Mouse (Mus musculus) lung, embryonic 16.5 days (tissue): ENCODE data around the gene Srpk1. TPM values are rescaled to one million over a fixed set of nuclear protein-coding genes. Genes with fewer than 3 reads are reported as not detected.

Source experiments
- ATAC-seq: fragments of 200-750 bp; cut with Nextera tagmentation; 2 replicates; pipeline ENCODE4 v1.8.0; 2017; ENCODE audit warnings: low read depth, mild to moderate bottlenecking, moderate library complexity
- H3K27ac ChIP-seq: fragments of 300-500 bp; sonication (generic); 2 replicates; pipeline ENCODE4 v1.5.1; 2014; ENCODE audit warnings: mild to moderate bottlenecking, control low read depth, low read length
- H3K27me3 ChIP-seq: fragments of 300-500 bp; sonication (generic); 2 replicates; pipeline ENCODE4 v1.6.1; 2014; ENCODE audit warnings: low read depth, low read length, mixed read lengths; ENCODE audit not compliant: control insufficient read depth, insufficient read depth
- H3K36me3 ChIP-seq: fragments of 300-500 bp; sonication (generic); 2 replicates; pipeline ENCODE4 v1.6.1; 2014; ENCODE audit warnings: low read length; ENCODE audit not compliant: control insufficient read depth, insufficient read depth
- H3K4me1 ChIP-seq: fragments of 300-500 bp; sonication (generic); replicated peaks from 2 replicates; pipeline ENCODE4 v1.6.1; 2014; ENCODE audit warnings: low read length, mixed read lengths; ENCODE audit not compliant: control insufficient read depth, insufficient read depth
- H3K4me2 ChIP-seq: fragments of 300-500 bp; sonication (generic); 2 replicates; pipeline ENCODE4 v1.6.1; 2014; ENCODE audit warnings: low read depth, low read length, control low read depth
- H3K4me3 ChIP-seq: fragments of 300-500 bp; sonication (generic); 2 replicates; pipeline ENCODE4 v1.5.1; 2014; ENCODE audit warnings: mild to moderate bottlenecking, low read length, control low read depth
- H3K9ac ChIP-seq: fragments of 300-500 bp; sonication (generic); 2 replicates; pipeline ENCODE4 v1.6.1; 2014; ENCODE audit warnings: low read length, control low read depth
- H3K9me3 ChIP-seq: fragments of 300-500 bp; sonication (generic); 2 replicates; pipeline ENCODE4 v1.6.1; 2016; ENCODE audit warnings: low read length; ENCODE audit not compliant: control insufficient read depth
- WGBS: fragments of 180-500 bp; shearing (Covaris S2); extraction: QIAGEN DNeasy Blood & Tissue Kit; methylation state at CpG from one replicate; pipeline ENCODE4 v1.1.7; 2014; 5-methylcytosine and 5-hydroxymethylcytosine counted together
- polyA plus RNA-seq: library from polyadenylated mRNA; unstranded; fragments of >200 nt; fragmentation: Nextera tagmentation; extraction: Ambion mirVana; gene quantifications from 2 replicates; pipeline ENCODE4 v1.2.1, GENCODE M21; 2015

Gene Srpk1
- polyA plus RNA-seq, 1 experiment from 2014 or later = 69.2 TPM

- peaks cover 43% of the 10 kb centered on the region for H3K36me3 ChIP-seq
- no peak overlapping the region for H3K27ac ChIP-seq
- no peaks in the 10 kb centered on the region for H3K4me1 ChIP-seq
- peak; percentile 47; the same call in 1 of the 2 replicates for ATAC-seq
- no peak overlapping the region for H3K4me3 ChIP-seq
- no peaks in the 10 kb centered on the region for H3K27me3 ChIP-seq
- H3K9ac ChIP-seq = no peak overlapping the region
- WGBS = 8% methylated on average over 4 of the region's 4 CpGs
- no peaks in the 10 kb centered on the region for H3K9me3 ChIP-seq
- H3K4me2 ChIP-seq = no peak overlapping the region
Measured at GRCm38 (mm10) chr17:28592998-28593397, 29.5 kb downstream of the Srpk1 start.

- no peak overlapping the region for H3K9ac ChIP-seq
- no peaks in the 10 kb centered on the region for H3K4me1 ChIP-seq
- no peak overlapping the region for H3K4me2 ChIP-seq
- no peaks in the 10 kb centered on the region for H3K27me3 ChIP-seq
- ATAC-seq = no peak
- WGBS = 94% methylated on average over 5 of the region's 5 CpGs
- H3K36me3 ChIP-seq = peaks cover 35% of the 10 kb centered on the region
- H3K4me3 ChIP-seq = no peak overlapping the region
- H3K9me3 ChIP-seq = no peaks in the 10 kb centered on the region
- H3K27ac ChIP-seq = no peak overlapping the region
Measured at GRCm38 (mm10) chr17:28591476-28591875, 31.0 kb downstream of the Srpk1 start.

GRCm38 (mm10) chr17:28590596-28590995 is 31.9 kb downstream of the Srpk1 start:
- H3K9ac ChIP-seq = no peak overlapping the region
- no peaks in the 10 kb centered on the region for H3K27me3 ChIP-seq
- H3K27ac ChIP-seq = no peak overlapping the region
- H3K4me1 ChIP-seq = no peaks in the 10 kb centered on the region
- H3K9me3 ChIP-seq = no peaks in the 10 kb centered on the region
- ATAC-seq = no peak
- no peak overlapping the region for H3K4me2 ChIP-seq
- H3K4me3 ChIP-seq = no peak overlapping the region
- 74% methylated on average over 3 of the region's 3 CpGs for WGBS
- H3K36me3 ChIP-seq = peaks cover 33% of the 10 kb centered on the region

- 83% methylated on average over 2 of the region's 2 CpGs for WGBS
- H3K27ac ChIP-seq = no peak overlapping the region
- peaks cover 29% of the 10 kb centered on the region for H3K36me3 ChIP-seq
- H3K4me1 ChIP-seq = no peaks in the 10 kb centered on the region
- no peaks in the 10 kb centered on the region for H3K27me3 ChIP-seq
- H3K9ac ChIP-seq = no peak overlapping the region
- no peak for ATAC-seq
- no peak overlapping the region for H3K4me2 ChIP-seq
- H3K9me3 ChIP-seq = no peaks in the 10 kb centered on the region
- H3K4me3 ChIP-seq = no peak overlapping the region
Measured at GRCm38 (mm10) chr17:28588591-28588990, 33.9 kb downstream of the Srpk1 start.

GRCm38 (mm10) chr17:28586509-28586908 is 36.0 kb downstream of the Srpk1 start:
- Histone ChIP-seq H3K9ac (no peak overlapping the region), H3K4me1 (no peaks in the 10 kb centered on the region), H3K27ac (no peak overlapping the region), H3K9me3 (no peaks in the 10 kb centered on the region), H3K4me2 (no peak overlapping the region), H3K4me3 (no peak overlapping the region), H3K36me3 (peaks cover 19% of the 10 kb centered on the region), H3K27me3 (no peaks in the 10 kb centered on the region)
- WGBS = 74% methylated on average over 3 of the region's 3 CpGs
- peak; percentile 49; the same call in 1 of the 2 replicates for ATAC-seq

- no peaks in the 10 kb centered on the region for H3K27me3 ChIP-seq
- no peak overlapping the region for H3K4me2 ChIP-seq
- ATAC-seq = no peak
- no peak overlapping the region for H3K4me3 ChIP-seq
- no peaks in the 10 kb centered on the region for H3K9me3 ChIP-seq
- H3K4me1 ChIP-seq = no peaks in the 10 kb centered on the region
- H3K27ac ChIP-seq = no peak overlapping the region
- H3K9ac ChIP-seq = no peak overlapping the region
- 49% methylated on average over 2 of the region's 2 CpGs for WGBS
- no peaks in the 10 kb centered on the region for H3K36me3 ChIP-seq
Measured at GRCm38 (mm10) chr17:28581056-28581455, 41.5 kb downstream of the Srpk1 start.

- peak; percentile 64; the same call in 1 of the 2 replicates for ATAC-seq
- H3K36me3 ChIP-seq = no peaks in the 10 kb centered on the region
- no peaks in the 10 kb centered on the region; the same call in 1 of the 2 replicates for H3K4me1 ChIP-seq
- no peak overlapping the region for H3K4me3 ChIP-seq
- no peaks in the 10 kb centered on the region for H3K9me3 ChIP-seq
- 4% methylated on average over 9 of the region's 9 CpGs for WGBS
- H3K9ac ChIP-seq = no peak overlapping the region
- no peaks in the 10 kb centered on the region for H3K27me3 ChIP-seq
- no peak overlapping the region for H3K27ac ChIP-seq
- no peak overlapping the region for H3K4me2 ChIP-seq
Measured at GRCm38 (mm10) chr17:28580396-28580795, 42.1 kb downstream of the Srpk1 start.

- H3K36me3 ChIP-seq = no peaks in the 10 kb centered on the region
- no peak within 1 kb of the TSS for H3K27ac ChIP-seq
- H3K4me2 ChIP-seq = peak within 1 kb of the TSS; percentile 45
- 12% methylated on average over 50 of the region's 50 CpGs for WGBS
- ATAC-seq = peak; percentile 87
- no peaks in the 10 kb centered on the region for H3K9me3 ChIP-seq
- H3K27me3 ChIP-seq = no peaks in the 10 kb centered on the region; the same call in 1 of the 2 replicates
- H3K9ac ChIP-seq = no peak within 1 kb of the TSS
- peak within 1 kb of the TSS; percentile 29 for H3K4me3 ChIP-seq
- no peaks in the 10 kb centered on the region; the same call in 1 of the 2 replicates for H3K4me1 ChIP-seq
Measured at GRCm38 (mm10) chr17:28575244-28576125, 47.0 kb downstream of the Srpk1 start, which contains the start of gene Lhfpl5. Gene Lhfpl5 (plus strand): TSS chr17:28575641.

- 66% methylated on average over 6 of the region's 6 CpGs for WGBS
Measured at GRCm38 (mm10) chr17:28572941-28573340, 49.6 kb downstream of the Srpk1 start.

More at GRCm38 (mm10) chr17:28572941-28573340, 49.6 kb downstream of the Srpk1 start:
- ATAC-seq = no peak
- Histone ChIP-seq H3K36me3 (no peaks in the 10 kb centered on the region), H3K4me3 (no peak overlapping the region), H3K4me1 (no peaks in the 10 kb centered on the region; the same call in 1 of the 2 replicates), H3K4me2 (no peak overlapping the region), H3K27me3 (no peaks in the 10 kb centered on the region; the same call in 1 of the 2 replicates), H3K9ac (no peak overlapping the region), H3K27ac (no peak overlapping the region), H3K9me3 (no peaks in the 10 kb centered on the region)
